Mouse (Mus musculus) 3134 (cell line): Measurements from ENCODE around the gene Rtn4ip1.

Experiments used
- DNase-seq: peaks from one replicate; pipeline ENCODE4 v3.0.0-alpha.2; 2011; ENCODE audit warnings: low spot score; ENCODE audit not compliant: insufficient read length; ENCODE audit errors: extremely low read depth

The Rtn4ip1 gene

GRCm38 (mm10) chr10:44000156-44000865 lies 98.7 kb downstream of the Rtn4ip1 start:
- no peak for DNase-seq

GRCm38 (mm10) chr10:44002004-44002940 lies 100.7 kb downstream of the Rtn4ip1 start:
- DNase-seq: peak; percentile 51

GRCm38 (mm10) chr10:44002995-44003524 lies 101.5 kb downstream of the Rtn4ip1 start:
- DNase-seq: no peak

GRCm38 (mm10) chr10:44003551-44004151 lies 102.0 kb downstream of the Rtn4ip1 start:
- peak; percentile 86 for DNase-seq

GRCm38 (mm10) chr10:44004221-44004751 lies 102.7 kb downstream of the Rtn4ip1 start:
- DNase-seq: peak; percentile 82

- no peak for DNase-seq
Measured at GRCm38 (mm10) chr10:44005677-44006641, 104.4 kb downstream of the Rtn4ip1 start.
